Mouse (Mus musculus) liver, embryonic 16.5 days (tissue): ENCODE results near the gene Lcn2. TPM values are rescaled to one million over a fixed set of nuclear protein-coding genes. Genes with fewer than 3 reads are reported as not detected.
A peak's percentile ranks its signal among the peaks of the same experiment; 100 is the strongest.

ENCODE experiments used
- ATAC-seq: fragments of 200-750 bp; cut with Nextera tagmentation; 2 replicates; pipeline ENCODE4 v1.8.0; 2017; ENCODE audit warnings: low read depth, mild to moderate bottlenecking, moderate number of reproducible peaks, moderate library complexity
- H3K27ac ChIP-seq: fragments of 300-500 bp; sonication (generic); 2 replicates; pipeline ENCODE4 v1.5.1; 2014; ENCODE audit warnings: mild to moderate bottlenecking, low read length
- H3K27me3 ChIP-seq: fragments of 300-500 bp; sonication (generic); 2 replicates; pipeline ENCODE4 v1.6.1; 2014; ENCODE audit warnings: low read depth, low read length, mixed read lengths; ENCODE audit not compliant: control insufficient read depth, insufficient read depth
- H3K36me3 ChIP-seq: fragments of 300-500 bp; sonication (generic); 2 replicates; pipeline ENCODE4 v1.6.1; 2014; ENCODE audit warnings: mild to moderate bottlenecking; ENCODE audit not compliant: control insufficient read depth, insufficient read depth
- H3K4me1 ChIP-seq: fragments of 300-500 bp; sonication (generic); 2 replicates; pipeline ENCODE4 v1.6.1; 2014; ENCODE audit warnings: low read depth, low read length, mixed read lengths; ENCODE audit not compliant: control insufficient read depth
- H3K4me2 ChIP-seq: fragments of 300-500 bp; sonication (generic); 2 replicates; pipeline ENCODE4 v1.6.1; 2014; ENCODE audit warnings: low read depth, low read length, mixed read lengths
- H3K4me3 ChIP-seq: fragments of 300-500 bp; sonication (generic); 2 replicates; pipeline ENCODE4 v1.5.1; 2014; ENCODE audit warnings: low read depth, mild to moderate bottlenecking, low read length
- H3K9ac ChIP-seq: fragments of 300-500 bp; sonication (generic); 2 replicates; pipeline ENCODE4 v1.6.1; 2014; ENCODE audit warnings: low read depth, low read length
- H3K9me3 ChIP-seq: fragments of 300-500 bp; sonication (generic); replicated peaks from 2 replicates; pipeline ENCODE4 v1.6.1; 2016; ENCODE audit warnings: low read length; ENCODE audit not compliant: control insufficient read depth
- WGBS: fragments of 180-500 bp; shearing (Covaris S2); extraction: QIAGEN DNeasy Blood & Tissue Kit; methylation state at CpG from one replicate; pipeline ENCODE4 v1.1.7; 2014; ENCODE audit not compliant: insufficient replicate concordance; 5-methylcytosine and 5-hydroxymethylcytosine counted together
- polyA plus RNA-seq: library from polyadenylated mRNA; unstranded; fragments of >200 nt; fragmentation: Nextera tagmentation; extraction: Ambion mirVana; gene quantifications from 2 replicates; pipeline ENCODE4 v1.2.1, GENCODE M21; 2015

The Lcn2 gene
- polyA plus RNA-seq, 1 experiment from 2014 or later, result 273 TPM

DNA sequence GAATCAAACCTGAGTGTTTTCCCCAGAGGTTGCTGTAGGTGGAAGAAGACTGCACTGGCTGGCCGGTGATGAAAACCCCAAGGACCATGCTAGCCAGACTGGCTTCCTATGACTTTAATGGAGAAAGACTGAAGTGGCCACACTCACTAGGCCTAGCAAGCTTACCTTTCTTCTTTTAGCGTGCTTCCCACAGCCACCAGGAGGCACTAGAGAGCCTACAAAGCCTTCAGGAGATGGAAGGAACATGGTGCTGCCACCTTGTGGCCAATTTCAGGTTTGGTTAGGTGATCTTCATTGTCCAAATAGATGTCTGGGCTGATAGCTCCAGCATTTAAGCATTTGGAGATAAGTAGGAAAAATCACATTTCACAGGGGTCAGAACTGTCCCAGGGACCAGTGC lies 16.6 kb upstream of the Lcn2 start:
- H3K36me3 ChIP-seq, result no peaks in the 10 kb centered on the region; the same call in none of the 2 replicates
- ATAC-seq, result no peak
- WGBS, result 13% methylated on average over 2 of the region's 2 CpGs

GRCm38 (mm10) chr2:32396695-32397094 lies 8.6 kb upstream of the Lcn2 start:
- no peaks in the 10 kb centered on the region for H3K27me3 ChIP-seq
- WGBS, result under 1% methylated on average over 15 of the region's 15 CpGs
- no peak overlapping the region; the same call in 1 of the 2 replicates for H3K27ac ChIP-seq
- ATAC-seq, result no peak
- H3K9me3 ChIP-seq, result no peaks in the 10 kb centered on the region
- H3K4me3 ChIP-seq, result peak overlapping the region; percentile 89
- H3K4me1 ChIP-seq, result peaks cover 22% of the 10 kb centered on the region
- H3K9ac ChIP-seq, result peak overlapping the region; percentile 83
- H3K36me3 ChIP-seq, result no peaks in the 10 kb centered on the region; the same call in 1 of the 2 replicates
- H3K4me2 ChIP-seq, result peak overlapping the region; percentile 94

More for the DNA sequence above, 16.6 kb upstream of the Lcn2 start:
- no peak overlapping the region for H3K9ac ChIP-seq
- H3K27me3 ChIP-seq, result no peaks in the 10 kb centered on the region
- no peak overlapping the region for H3K4me3 ChIP-seq
- H3K9me3 ChIP-seq, result no peaks in the 10 kb centered on the region
- no peak overlapping the region for H3K4me2 ChIP-seq
- H3K4me1 ChIP-seq, result peaks cover 4% of the 10 kb centered on the region
- H3K27ac ChIP-seq, result no peak overlapping the region

DNA sequence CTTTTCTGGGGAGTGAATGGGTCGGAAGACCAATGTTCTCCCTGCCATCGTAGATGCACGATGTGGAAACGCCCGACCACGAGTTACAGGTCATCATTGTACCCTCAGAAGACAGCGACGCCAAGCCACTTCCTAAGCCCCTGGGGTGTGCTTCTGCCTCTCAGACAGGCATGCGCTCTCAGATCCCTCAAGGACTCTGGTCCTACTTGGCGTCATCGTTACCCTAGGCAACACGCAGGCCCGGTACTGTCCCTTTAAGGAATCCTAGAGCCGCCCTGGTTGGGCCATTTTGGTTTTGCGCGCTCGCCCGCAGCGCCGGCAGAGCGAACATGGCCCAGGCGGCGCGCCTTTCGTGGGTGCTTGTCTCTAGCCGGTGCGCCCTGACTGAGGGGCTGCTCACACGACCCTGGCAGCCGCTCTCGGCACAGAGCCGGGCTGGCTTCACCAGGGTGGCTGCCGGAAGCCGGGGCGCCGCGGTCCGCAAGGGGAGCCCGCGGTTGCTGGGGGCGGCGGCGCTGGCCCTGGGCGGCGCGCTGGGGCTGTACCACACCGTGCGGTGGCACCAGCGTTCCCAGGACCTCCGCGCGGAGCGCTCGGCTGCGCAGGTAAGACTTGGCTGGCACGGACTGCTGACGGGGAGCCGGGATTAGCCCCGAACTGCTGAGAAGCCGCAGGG lies 8.0 kb upstream of the Lcn2 start:
- H3K36me3 ChIP-seq, result no peaks in the 10 kb centered on the region
- H3K9ac ChIP-seq, result peak overlapping the region; percentile 83
- H3K4me3 ChIP-seq, result peak overlapping the region; percentile 89
- H3K4me1 ChIP-seq, result peaks cover 22% of the 10 kb centered on the region
- peak; percentile 82 for ATAC-seq
- no peaks in the 10 kb centered on the region for H3K9me3 ChIP-seq
- WGBS, result under 1% methylated on average over 59 of the region's 59 CpGs
- H3K4me2 ChIP-seq, result peak overlapping the region; percentile 94
- peak overlapping the region; percentile 80 for H3K27ac ChIP-seq
- H3K27me3 ChIP-seq, result no peaks in the 10 kb centered on the region

DNA sequence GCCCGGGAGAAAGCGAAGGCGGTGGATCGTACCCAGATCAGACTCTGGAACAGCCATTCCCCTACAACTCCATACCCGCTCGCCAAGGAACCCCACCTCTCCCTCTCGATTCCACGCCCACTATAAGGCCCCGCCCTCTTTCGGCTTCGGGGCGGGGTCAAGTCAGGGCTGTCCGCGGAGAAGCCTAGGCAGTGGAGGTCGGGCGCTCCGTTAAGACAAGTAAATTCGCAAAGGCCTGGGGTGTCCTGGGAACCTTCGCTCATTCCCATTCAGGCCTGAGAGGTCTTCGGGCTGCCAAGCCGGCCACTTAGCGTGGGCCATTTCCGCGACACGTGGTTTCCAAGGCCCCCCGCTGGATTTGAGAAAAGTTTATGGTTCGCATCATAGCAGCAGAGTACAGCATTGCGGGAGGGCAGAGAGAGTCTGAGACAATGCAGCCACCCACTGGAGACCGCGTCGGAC lies 7.5 kb upstream of the Lcn2 start, which contains the start of gene Ptges2:
Gene Ptges2, plus strand, starts transcription at position 413 of the 462 bp plus-strand sequence.
- Histone ChIP-seq H3K36me3 (no peaks in the 10 kb centered on the region), H3K4me3 (peak within 1 kb of the TSS; percentile 89), H3K9ac (peak within 1 kb of the TSS; percentile 83), H3K27me3 (no peaks in the 10 kb centered on the region), H3K4me1 (peaks cover 22% of the 10 kb centered on the region), H3K27ac (peak within 1 kb of the TSS; percentile 80), H3K9me3 (no peaks in the 10 kb centered on the region), H3K4me2 (peak within 1 kb of the TSS; percentile 94)
- peak; percentile 88 for ATAC-seq
- under 1% methylated on average over 31 of the region's 31 CpGs for WGBS

DNA sequence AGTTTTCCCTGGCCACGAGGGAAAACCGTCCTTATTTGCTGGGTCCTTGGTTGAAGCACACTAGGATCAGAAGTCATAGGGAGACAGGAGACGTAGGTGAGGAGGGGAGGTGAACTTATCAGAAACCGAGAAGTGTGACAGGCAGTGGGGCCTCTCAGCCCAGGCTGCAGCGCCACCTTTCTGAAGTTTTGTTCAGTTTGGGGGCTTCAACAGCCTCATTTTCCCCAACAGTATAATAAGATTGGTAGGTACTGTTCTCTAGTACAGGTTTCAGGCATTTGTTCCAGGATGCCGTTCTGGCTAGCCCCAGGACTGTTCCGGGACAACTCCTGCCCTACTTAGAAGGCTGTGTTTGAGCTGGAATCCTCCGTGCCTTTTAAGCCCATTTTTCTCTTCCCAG lies 6.9 kb upstream of the Lcn2 start:
- H3K36me3 ChIP-seq, result no peaks in the 10 kb centered on the region
- ATAC-seq, result 0 out of 2 replicates have a peak, but pooled peaks have one; percentile 14

DNA sequence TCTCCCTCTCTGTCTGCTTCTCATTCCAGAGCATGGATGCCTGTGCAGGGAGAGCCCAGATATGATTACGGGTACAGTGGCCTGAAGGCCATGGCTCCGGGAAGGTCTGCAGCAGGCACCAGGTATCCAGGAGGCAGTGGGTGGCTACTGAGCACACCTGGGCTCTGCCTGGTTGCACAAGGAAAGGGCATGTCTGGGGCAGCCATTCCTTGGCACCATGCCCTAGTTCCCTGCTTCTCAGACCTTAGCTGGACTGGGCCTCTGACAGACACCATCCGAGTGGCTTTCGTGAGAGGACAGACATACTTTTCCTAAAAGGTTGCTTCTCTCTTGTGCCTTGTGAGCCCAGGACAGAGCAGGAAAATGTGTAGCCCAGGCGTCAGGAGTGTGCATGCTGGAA lies 4.0 kb upstream of the Lcn2 start:
- ATAC-seq, result no peak

More for the DNA sequence above, 6.9 kb upstream of the Lcn2 start:
- H3K9me3 ChIP-seq, result no peaks in the 10 kb centered on the region
- peak overlapping the region; percentile 94 for H3K4me2 ChIP-seq
- 2% methylated on average over 8 of the region's 8 CpGs for WGBS
- H3K9ac ChIP-seq, result peak overlapping the region; percentile 83
- no peaks in the 10 kb centered on the region for H3K27me3 ChIP-seq
- peak overlapping the region; percentile 80 for H3K27ac ChIP-seq
- H3K4me3 ChIP-seq, result peak overlapping the region; percentile 89
- H3K4me1 ChIP-seq, result peaks cover 20% of the 10 kb centered on the region

DNA sequence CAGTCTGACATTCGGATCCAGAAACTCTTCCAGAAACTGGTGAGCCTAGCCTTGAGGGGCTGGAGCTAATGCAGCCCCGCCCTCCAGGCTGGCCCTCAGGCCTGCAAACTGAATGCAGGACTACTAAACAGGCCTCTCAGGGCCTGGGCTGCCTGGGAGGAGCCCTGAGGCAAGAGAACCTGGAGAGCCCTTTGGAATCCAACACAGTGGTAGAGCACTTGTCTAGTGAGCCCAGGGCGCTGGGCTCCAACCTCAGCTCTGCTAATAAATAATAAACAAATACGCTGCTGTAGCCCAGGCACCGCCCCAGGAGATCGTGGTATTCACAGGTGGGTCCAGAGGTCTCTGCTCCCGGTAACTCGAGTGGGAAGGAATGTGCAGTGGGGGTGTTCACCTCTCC lies 2.8 kb upstream of the Lcn2 start:
- no peak overlapping the region for H3K4me3 ChIP-seq
- H3K9me3 ChIP-seq, result no peaks in the 10 kb centered on the region
- H3K36me3 ChIP-seq, result no peaks in the 10 kb centered on the region
- no peak for ATAC-seq
- no peak overlapping the region for H3K4me2 ChIP-seq
- H3K4me1 ChIP-seq, result peaks cover 7% of the 10 kb centered on the region
- 67% methylated on average over 8 of the region's 8 CpGs for WGBS
- H3K9ac ChIP-seq, result no peak overlapping the region
- H3K27me3 ChIP-seq, result no peaks in the 10 kb centered on the region
- no peak overlapping the region for H3K27ac ChIP-seq

More for the DNA sequence above, 4.0 kb upstream of the Lcn2 start:
- Histone ChIP-seq H3K9me3 (no peaks in the 10 kb centered on the region), H3K4me1 (peaks cover 14% of the 10 kb centered on the region), H3K27me3 (no peaks in the 10 kb centered on the region), H3K4me3 (no peak overlapping the region), H3K36me3 (no peaks in the 10 kb centered on the region), H3K9ac (no peak overlapping the region), H3K4me2 (no peak overlapping the region), H3K27ac (no peak overlapping the region)
- 65% methylated on average over 5 of the region's 5 CpGs for WGBS

DNA sequence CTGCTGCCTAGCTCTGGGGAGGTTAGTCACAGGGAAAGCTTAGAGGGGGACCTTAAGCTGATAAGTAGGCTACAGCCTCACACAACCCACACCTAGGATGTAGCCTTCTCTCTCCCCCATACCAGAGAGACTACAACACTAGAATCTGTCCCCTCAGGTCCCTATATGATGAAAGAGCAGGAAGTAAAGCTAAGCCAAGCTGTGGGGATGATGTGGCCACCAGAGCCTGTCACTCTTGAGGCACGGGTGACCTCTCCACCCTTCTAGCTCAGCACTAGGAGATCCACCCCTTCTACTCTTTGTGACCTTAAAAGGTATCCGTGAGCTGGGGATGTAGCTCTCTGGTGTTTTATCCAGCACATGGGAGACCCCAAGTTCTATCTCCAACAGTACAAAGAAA lies 1.1 kb upstream of the Lcn2 start:
- ATAC-seq, result no peak

DNA sequence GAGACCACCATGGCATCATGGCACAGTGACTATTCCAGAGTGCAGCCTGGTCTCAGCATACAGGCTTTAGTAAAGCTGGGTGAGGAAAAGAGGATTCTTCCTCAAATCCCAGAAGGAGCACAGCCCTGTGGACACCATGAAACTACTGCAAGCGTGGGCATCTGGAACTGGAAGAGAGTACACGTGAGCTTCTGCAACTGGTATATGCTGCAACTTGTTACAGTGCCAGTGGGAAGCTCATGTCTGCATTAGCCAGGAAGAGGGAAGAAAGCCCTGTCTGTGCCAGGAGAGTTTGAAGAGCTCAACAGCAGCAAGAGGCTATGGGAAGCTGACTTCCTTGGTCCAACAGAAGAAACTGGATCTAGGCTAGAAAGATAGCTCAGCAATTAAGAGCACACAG lies 5.4 kb downstream of the Lcn2 start:
- 69% methylated on average over 2 of the region's 2 CpGs for WGBS
- Histone ChIP-seq H3K9me3 (no peaks in the 10 kb centered on the region), H3K4me3 (no peak overlapping the region), H3K27ac (no peak overlapping the region), H3K27me3 (no peaks in the 10 kb centered on the region; the same call in none of the 2 replicates), H3K9ac (no peak overlapping the region), H3K36me3 (peaks cover 13% of the 10 kb centered on the region; the same call in 1 of the 2 replicates), H3K4me1 (peaks cover 18% of the 10 kb centered on the region), H3K4me2 (peak overlapping the region; percentile 100; the same call in 1 of the 2 replicates)
- ATAC-seq, result no peak

More for the DNA sequence above, 1.1 kb upstream of the Lcn2 start:
- WGBS, result 36% methylated on average over 2 of the region's 2 CpGs
- Histone ChIP-seq H3K4me1 (no peaks in the 10 kb centered on the region; the same call in none of the 2 replicates), H3K27me3 (no peaks in the 10 kb centered on the region), H3K4me3 (no peak overlapping the region), H3K27ac (no peak overlapping the region), H3K36me3 (no peaks in the 10 kb centered on the region), H3K9me3 (no peaks in the 10 kb centered on the region), H3K4me2 (no peak overlapping the region), H3K9ac (no peak overlapping the region)
